Mouse (Mus musculus): Measurements from ENCODE around the gene Suz12. TPM values are rescaled to one million over a fixed set of nuclear protein-coding genes. Genes with fewer than 3 reads are reported as not detected.
A peak's percentile ranks its signal among the peaks of the same experiment; 100 is the strongest.

The Suz12 gene
- polyA plus RNA-seq, 1 experiment from 2014 or later, result 14.2 TPM

GRCm38 (mm10) chr11:79986886-79987285 is 6.0 kb upstream of the Suz12 start:
- ATAC-seq, result no peak
- WGBS, result 56% methylated on average over 4 of the region's 4 CpGs

GRCm38 (mm10) chr11:79987896-79988295 is 5.0 kb upstream of the Suz12 start:
- no peaks in the 10 kb centered on the region for H3K36me3 ChIP-seq (ENCODE audit: control insufficient read depth, insufficient read depth)
- no peak overlapping the region for H3K27ac ChIP-seq (ENCODE audit: low read depth, low read length)
- no peaks in the 10 kb centered on the region for H3K4me1 ChIP-seq (replicated peaks; ENCODE audit: control insufficient read depth, insufficient read depth, low read length)
- H3K9me3 ChIP-seq (ENCODE audit: control insufficient read depth), result no peaks in the 10 kb centered on the region
- H3K4me3 ChIP-seq (ENCODE audit: low read depth, low read length), result no peak overlapping the region
- no peak overlapping the region for H3K4me2 ChIP-seq (replicated peaks; ENCODE audit: low read depth)
- 96% methylated on average over 3 of the region's 3 CpGs for WGBS
- no peaks in the 10 kb centered on the region for H3K27me3 ChIP-seq (replicated peaks; ENCODE audit: control insufficient read depth, insufficient read depth, low read length)
- no peak for TF ChIP-seq CTCF (IDR thresholded peaks at IDR 0.05; ENCODE audit: low read depth)
- no peak for ATAC-seq
- H3K9ac ChIP-seq (ENCODE audit: low read depth, low read length), result no peak overlapping the region

More at GRCm38 (mm10) chr11:79986886-79987285, 6.0 kb upstream of the Suz12 start:
- Histone ChIP-seq H3K27ac (ENCODE audit: low read depth, low read length) (no peak overlapping the region), H3K4me3 (ENCODE audit: low read depth, low read length) (no peak overlapping the region), H3K36me3 (ENCODE audit: control insufficient read depth, insufficient read depth) (no peaks in the 10 kb centered on the region), H3K9ac (ENCODE audit: low read depth, low read length) (no peak overlapping the region), H3K4me2 (replicated peaks; ENCODE audit: low read depth) (no peak overlapping the region), H3K4me1 (replicated peaks; ENCODE audit: control insufficient read depth, insufficient read depth, low read length) (no peaks in the 10 kb centered on the region), H3K9me3 (ENCODE audit: control insufficient read depth) (no peaks in the 10 kb centered on the region), H3K27me3 (replicated peaks; ENCODE audit: control insufficient read depth, insufficient read depth, low read length) (no peaks in the 10 kb centered on the region)
- TF ChIP-seq CTCF (IDR thresholded peaks at IDR 0.05; ENCODE audit: low read depth), result no peak

GRCm38 (mm10) chr11:79990120-79990519 is 2.8 kb upstream of the Suz12 start:
- H3K9ac ChIP-seq (ENCODE audit: low read depth, low read length), result no peak overlapping the region
- H3K4me2 ChIP-seq (replicated peaks; ENCODE audit: low read depth), result no peak overlapping the region
- 89% methylated on average over 2 of the region's 2 CpGs for WGBS
- H3K4me1 ChIP-seq (replicated peaks; ENCODE audit: control insufficient read depth, insufficient read depth, low read length), result no peaks in the 10 kb centered on the region
- H3K9me3 ChIP-seq (ENCODE audit: control insufficient read depth), result no peaks in the 10 kb centered on the region
- ATAC-seq, result no peak
- no peaks in the 10 kb centered on the region for H3K27me3 ChIP-seq (replicated peaks; ENCODE audit: control insufficient read depth, insufficient read depth, low read length)
- H3K36me3 ChIP-seq (ENCODE audit: control insufficient read depth, insufficient read depth), result no peaks in the 10 kb centered on the region
- no peak overlapping the region for H3K27ac ChIP-seq (ENCODE audit: low read depth, low read length)
- no peak for TF ChIP-seq CTCF (IDR thresholded peaks at IDR 0.05; ENCODE audit: low read depth)
- H3K4me3 ChIP-seq (ENCODE audit: low read depth, low read length), result no peak overlapping the region

- no peak for TF ChIP-seq CTCF (IDR thresholded peaks at IDR 0.05; ENCODE audit: low read depth)
- Histone ChIP-seq H3K27ac (ENCODE audit: low read depth, low read length) (no peak overlapping the region), H3K27me3 (replicated peaks; ENCODE audit: control insufficient read depth, insufficient read depth, low read length) (no peaks in the 10 kb centered on the region), H3K9ac (ENCODE audit: low read depth, low read length) (no peak overlapping the region), H3K9me3 (ENCODE audit: control insufficient read depth) (no peaks in the 10 kb centered on the region), H3K36me3 (ENCODE audit: control insufficient read depth, insufficient read depth) (no peaks in the 10 kb centered on the region; the same call in 1 of the 2 replicates), H3K4me1 (replicated peaks; ENCODE audit: control insufficient read depth, insufficient read depth, low read length) (no peaks in the 10 kb centered on the region), H3K4me2 (replicated peaks; ENCODE audit: low read depth) (no peak overlapping the region), H3K4me3 (ENCODE audit: low read depth, low read length) (no peak overlapping the region)
- WGBS, result 94% methylated on average over 5 of the region's 5 CpGs
- ATAC-seq, result no peak
These were observed 1.3 kb upstream of the Suz12 start for GRCm38 (mm10) chr11:79991600-79991999.

GRCm38 (mm10) chr11:79992035-79992591 is 793 bp upstream of the Suz12 start:
- no peaks in the 10 kb centered on the region for H3K4me1 ChIP-seq (replicated peaks; ENCODE audit: control insufficient read depth, insufficient read depth, low read length)
- H3K27ac ChIP-seq (ENCODE audit: low read depth, low read length), result peak overlapping the region; percentile 78
- H3K9me3 ChIP-seq (ENCODE audit: control insufficient read depth), result no peaks in the 10 kb centered on the region
- H3K27me3 ChIP-seq (replicated peaks; ENCODE audit: control insufficient read depth, insufficient read depth, low read length), result no peaks in the 10 kb centered on the region
- ATAC-seq, result no peak
- H3K9ac ChIP-seq (ENCODE audit: low read depth, low read length), result peak overlapping the region; percentile 91
- H3K4me2 ChIP-seq (replicated peaks; ENCODE audit: low read depth), result peak overlapping the region; percentile 89
- 22% methylated on average over 20 of the region's 21 CpGs for WGBS
- H3K36me3 ChIP-seq (ENCODE audit: control insufficient read depth, insufficient read depth), result peaks cover 5% of the 10 kb centered on the region
- H3K4me3 ChIP-seq (ENCODE audit: low read depth, low read length), result peak overlapping the region; percentile 96
- no peak for TF ChIP-seq CTCF (IDR thresholded peaks at IDR 0.05; ENCODE audit: low read depth)

- Histone ChIP-seq H3K4me3 (ENCODE audit: low read depth, low read length) (peak overlapping the region; percentile 96), H3K9ac (ENCODE audit: low read depth, low read length) (peak overlapping the region; percentile 91), H3K27ac (ENCODE audit: low read depth, low read length) (peak overlapping the region; percentile 98), H3K27me3 (replicated peaks; ENCODE audit: control insufficient read depth, insufficient read depth, low read length) (no peaks in the 10 kb centered on the region), H3K9me3 (ENCODE audit: control insufficient read depth) (no peaks in the 10 kb centered on the region), H3K36me3 (ENCODE audit: control insufficient read depth, insufficient read depth) (peaks cover 5% of the 10 kb centered on the region), H3K4me2 (replicated peaks; ENCODE audit: low read depth) (peak overlapping the region; percentile 89), H3K4me1 (replicated peaks; ENCODE audit: control insufficient read depth, insufficient read depth, low read length) (no peaks in the 10 kb centered on the region)
- TF ChIP-seq CTCF (IDR thresholded peaks at IDR 0.05; ENCODE audit: low read depth), result no peak
- WGBS, result under 1% methylated on average over 54 of the region's 74 CpGs
- ATAC-seq, result no peak; the same call in none of the 2 replicates
These were observed 707 bp downstream of the Suz12 start for GRCm38 (mm10) chr11:79993356-79994270.
